Mouse (Mus musculus): ENCODE data around the gene Susd5.
"Not testable (repeated sequence)": the region's sequence is repeated elsewhere in the genome, so short reads cannot be mapped to it uniquely, and the experiment has no call there.

Gene Susd5

GRCm38 (mm10) chr9:114069372-114069771 lies 12.4 kb downstream of the Susd5 start:
- no peak for DNase-seq (ENCODE audit: low spot score in 2 of 2)

GRCm38 (mm10) chr9:114073681-114074080 lies 16.7 kb downstream of the Susd5 start:
- peak; percentile 49 to 57 for DNase-seq (ENCODE audit: low spot score in 2 of 2)

GRCm38 (mm10) chr9:114086422-114086821 lies 29.5 kb downstream of the Susd5 start:
- DNase-seq (ENCODE audit: low spot score in 2 of 2), result no peak

GRCm38 (mm10) chr9:114087106-114087815 lies 30.3 kb downstream of the Susd5 start:
- no peak for DNase-seq (ENCODE audit: low spot score in 2 of 2)

- DNase-seq (ENCODE audit: low spot score in 2 of 2), result not testable (repeated sequence)
These were observed 31.9 kb downstream of the Susd5 start for GRCm38 (mm10) chr9:114088885-114089284.

GRCm38 (mm10) chr9:114092188-114092587 lies 35.2 kb downstream of the Susd5 start:
- peak in 1 of 2 experiments; percentile 39 for DNase-seq (ENCODE audit: low spot score in 2 of 2)

GRCm38 (mm10) chr9:114094854-114095253 lies 37.9 kb downstream of the Susd5 start:
- DNase-seq (ENCODE audit: low spot score in 2 of 2), result no peak

GRCm38 (mm10) chr9:114098716-114099302 lies 41.9 kb downstream of the Susd5 start:
- no peak for DNase-seq (ENCODE audit: low spot score in 2 of 2)

GRCm38 (mm10) chr9:114110268-114110667 lies 53.3 kb downstream of the Susd5 start:
- DNase-seq (ENCODE audit: low spot score in 2 of 2), result no peak

GRCm38 (mm10) chr9:114111161-114111560 lies 54.2 kb downstream of the Susd5 start:
- no peak for DNase-seq (ENCODE audit: low spot score in 2 of 2)

GRCm38 (mm10) chr9:114112226-114112625 lies 55.3 kb downstream of the Susd5 start:
- DNase-seq (ENCODE audit: low spot score in 2 of 2), result no peak

GRCm38 (mm10) chr9:114113911-114114623 lies 57.1 kb downstream of the Susd5 start:
- DNase-seq (ENCODE audit: low spot score in 2 of 2), result no peak

GRCm38 (mm10) chr9:114116672-114117071 lies 59.7 kb downstream of the Susd5 start:
- peak; percentile 87 to 88 for DNase-seq (ENCODE audit: low spot score in 2 of 2)

GRCm38 (mm10) chr9:114122862-114123261 lies 65.9 kb downstream of the Susd5 start:
- DNase-seq (ENCODE audit: low spot score in 2 of 2), result not testable (repeated sequence)

- not testable (repeated sequence) for DNase-seq (ENCODE audit: low spot score in 2 of 2)
These were observed 72.4 kb downstream of the Susd5 start for GRCm38 (mm10) chr9:114129273-114129835.
